Comparison of ENCODE assay signal across 7 mouse cellular contexts in the genomic region with DNA sequence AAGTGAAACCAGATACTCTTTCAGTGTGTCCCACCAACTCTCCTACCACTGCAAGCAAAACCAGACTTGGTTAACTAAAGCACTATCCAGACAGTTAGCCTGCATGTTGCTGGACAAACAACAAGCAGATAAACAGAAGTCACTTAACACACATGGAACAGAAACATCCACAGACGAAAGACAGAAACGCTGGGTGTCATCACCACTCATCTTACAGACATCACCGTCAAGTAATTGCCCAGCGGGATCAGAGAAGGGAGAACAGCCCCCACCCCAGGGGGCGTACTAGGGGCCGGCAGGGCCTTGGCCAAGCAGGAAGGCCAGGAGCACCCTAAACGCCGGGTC. TPM values are rescaled to one million over a fixed set of nuclear protein-coding genes. Genes with fewer than 3 reads are reported as not detected.
A peak's percentile ranks its signal among the peaks of the same experiment; 100 is the strongest.
DNase-seq lines count a peak whose midpoint lies in the region; ATAC-seq and TF ChIP-seq lines count a peak whose summit lies in the region.

No protein-coding gene starts in this region.

- no peak for ATAC-seq in neural tube, embryonic 11.5 days (ENCODE audit: insufficient read depth, low FRiP score, low TSS enrichment)
- ATAC-seq in limb, embryonic 14.5 days (ENCODE audit: low FRiP score, low read depth), result no peak
- no peak for ATAC-seq in stomach, postnatal 0 days (ENCODE audit: low FRiP score, low TSS enrichment)

- peak overlapping the region; percentile 82 for H3K9ac ChIP-seq in neural tube, embryonic 11.5 days (ENCODE audit: low read length)
- peak overlapping the region; percentile 82 for H3K9ac ChIP-seq in limb, embryonic 14.5 days (ENCODE audit: low read depth, low read length, severe bottlenecking)
- peak overlapping the region; percentile 83 for H3K9ac ChIP-seq in stomach, postnatal 0 days (ENCODE audit: low read length)

- no peak for TF ChIP-seq EP300 in stomach, postnatal 0 days (optimal IDR thresholded peaks at IDR 0.05)

- H3K4me3 ChIP-seq in neural tube, embryonic 11.5 days (ENCODE audit: low read depth, low read length), result peak overlapping the region; percentile 81
- peak overlapping the region; percentile 88 for H3K4me3 ChIP-seq in erythroblast, embryonic 14.5 days (replicated peaks)
- peak overlapping the region; percentile 91 for H3K4me3 ChIP-seq in limb, embryonic 14.5 days (replicated peaks; ENCODE audit: low read length)
- peak overlapping the region; percentile 90 for H3K4me3 ChIP-seq in stomach, postnatal 0 days (ENCODE audit: low read depth, low read length)

- H3K27me3 ChIP-seq in neural tube, embryonic 11.5 days (ENCODE audit: control insufficient read depth, insufficient read depth, low read length), result no peaks in the 10 kb centered on the region
- H3K27me3 ChIP-seq in erythroblast, embryonic 14.5 days (ENCODE audit: control insufficient read depth), result no peaks in the 10 kb centered on the region
- H3K27me3 ChIP-seq in limb, embryonic 14.5 days (ENCODE audit: control insufficient read depth, insufficient read depth, low read length), result no peaks in the 10 kb centered on the region
- H3K27me3 ChIP-seq in stomach, postnatal 0 days (ENCODE audit: control insufficient read depth, insufficient read depth, low read length), result no peaks in the 10 kb centered on the region

- no peak for TF ChIP-seq POLR2A in limb, embryonic 14.5 days (IDR thresholded peaks at IDR 0.05; ENCODE audit: borderline replicate concordance, extremely low read depth, insufficient read depth, insufficient read length)

- no peaks in the 10 kb centered on the region; the same call in 1 of the 2 replicates for H3K4me1 ChIP-seq in neural tube, embryonic 11.5 days (ENCODE audit: control insufficient read depth, insufficient read depth, low read length)
- peaks cover 43% of the 10 kb centered on the region for H3K4me1 ChIP-seq in erythroblast, embryonic 14.5 days (ENCODE audit: control insufficient read depth)
- H3K4me1 ChIP-seq in limb, embryonic 14.5 days (ENCODE audit: control insufficient read depth, insufficient read depth, low read length), result peaks cover 8% of the 10 kb centered on the region; the same call in 1 of the 2 replicates
- H3K4me1 ChIP-seq in stomach, postnatal 0 days (replicated peaks; ENCODE audit: control insufficient read depth, insufficient read depth), result 0 out of 2 replicates have a peak, but pooled peaks cover 3% of the 10 kb centered on the region

- H3K4me2 ChIP-seq in neural tube, embryonic 11.5 days (ENCODE audit: low read depth), result peak overlapping the region; percentile 59
- peak overlapping the region; percentile 80 for H3K4me2 ChIP-seq in limb, embryonic 14.5 days (replicated peaks; ENCODE audit: low read depth, low read length, severe bottlenecking)
- H3K4me2 ChIP-seq in stomach, postnatal 0 days (replicated peaks; ENCODE audit: low read depth), result peak overlapping the region; percentile 76

- no peaks in the 10 kb centered on the region for H3K9me3 ChIP-seq in neural tube, embryonic 11.5 days (ENCODE audit: control insufficient read depth, low read length)
- H3K9me3 ChIP-seq in erythroblast, embryonic 14.5 days (ENCODE audit: control insufficient read depth, low read length), result peaks cover 5% of the 10 kb centered on the region; the same call in 1 of the 2 replicates
- H3K9me3 ChIP-seq in limb, embryonic 14.5 days (ENCODE audit: control insufficient read depth, low read length), result no peaks in the 10 kb centered on the region
- H3K9me3 ChIP-seq in stomach, postnatal 0 days (ENCODE audit: control insufficient read depth, low read length), result no peaks in the 10 kb centered on the region

- WGBS in neural tube, embryonic 11.5 days, result 0% methylated on average over 8 of the region's 8 CpGs
- under 1% methylated on average over 8 of the region's 8 CpGs for WGBS in limb, embryonic 14.5 days
- 0% methylated on average over 8 of the region's 8 CpGs for WGBS in stomach, postnatal 0 days

- H3K27ac ChIP-seq in neural tube, embryonic 11.5 days (ENCODE audit: low read depth, low read length), result peak overlapping the region; percentile 47; the same call in 1 of the 2 replicates
- H3K27ac ChIP-seq in limb, embryonic 14.5 days (replicated peaks; ENCODE audit: low read depth, low read length), result 0 out of 2 replicates have a peak overlapping the region, but pooled peaks have one; percentile 33
- peak overlapping the region; percentile 77 for H3K27ac ChIP-seq in stomach, postnatal 0 days (replicated peaks)

- peaks cover 2% of the 10 kb centered on the region; the same call in 1 of the 2 replicates for H3K36me3 ChIP-seq in neural tube, embryonic 11.5 days (ENCODE audit: control insufficient read depth, insufficient read depth, low read length)
- H3K36me3 ChIP-seq in erythroblast, embryonic 14.5 days (ENCODE audit: control insufficient read depth), result peaks cover 42% of the 10 kb centered on the region
- peaks cover 38% of the 10 kb centered on the region for H3K36me3 ChIP-seq in limb, embryonic 14.5 days (ENCODE audit: control insufficient read depth, insufficient read depth, low read length)
- peaks cover 3% of the 10 kb centered on the region; the same call in 1 of the 2 replicates for H3K36me3 ChIP-seq in stomach, postnatal 0 days (ENCODE audit: control insufficient read depth, insufficient read depth, low read length)

- DNase-seq in neural tube, embryonic 11.5 days (ENCODE audit: low spot score), result no peak
- no peak for DNase-seq in neural tube, embryonic 10.5 days (ENCODE audit: extremely low spot score, low spot score)
- no peak for DNase-seq in limb, embryonic 14.5 days (ENCODE audit: low spot score)
- DNase-seq in stomach, postnatal 0 days (ENCODE audit: low spot score), result no peak
- no peak for DNase-seq in left cerebral cortex, postnatal 36 days (ENCODE audit: low spot score in 2 of 2)
- no peak for DNase-seq in cerebellum, postnatal 25 days

- intact Hi-C loops in left cerebral cortex, postnatal 36 days (cut with DNase I), result no loop called here

- TF ChIP-seq CTCF in stomach, postnatal 0 days (IDR thresholded peaks at IDR 0.05; ENCODE audit: low read depth), result no peak

RNA-seq across cellular contexts. Expression of gene Gemin5, which starts 0.5 kb away (rescaled TPM):
- polyA plus RNA-seq in neural tube, embryonic 11.5 days (2014; fragmentation: Nextera tagmentation; extraction: Ambion mirVana), result 26.4 and 27.6 TPM in 2 replicates
- polyA plus RNA-seq in erythroblast, embryonic 14.5 days (2012), result 0.22 and 0.29 TPM in 2 replicates
- 14.8 and 15.4 TPM in 2 replicates for polyA plus RNA-seq in limb, embryonic 14.5 days (2012; rRNA removed)
- 16.8 and 22.4 TPM in 2 replicates for polyA plus RNA-seq in limb, embryonic 14.5 days (2014; fragmentation: Nextera tagmentation; extraction: Ambion mirVana)
- polyA plus RNA-seq in stomach, postnatal 0 days (2015; fragmentation: Nextera tagmentation; extraction: Ambion mirVana), result 4.4 and 4.9 TPM in 2 replicates
- total RNA-seq in left cerebral cortex, postnatal 36 days (2021), result 10 to 100 TPM; 17.1 to 18.1 TPM

RNA-seq across cellular contexts. Expression of gene Mrpl22, which starts 3.7 kb away (rescaled TPM):
- polyA plus RNA-seq in neural tube, embryonic 11.5 days (2014; fragmentation: Nextera tagmentation; extraction: Ambion mirVana), result 123 and 138 TPM in 2 replicates
- polyA plus RNA-seq in erythroblast, embryonic 14.5 days (2012), result 2.0 and 2.9 TPM in 2 replicates
- 68.2 and 84.4 TPM in 2 replicates for polyA plus RNA-seq in limb, embryonic 14.5 days (2012; rRNA removed)
- polyA plus RNA-seq in limb, embryonic 14.5 days (2014; fragmentation: Nextera tagmentation; extraction: Ambion mirVana), result 120 and 123 TPM in 2 replicates
- polyA plus RNA-seq in stomach, postnatal 0 days (2015; fragmentation: Nextera tagmentation; extraction: Ambion mirVana), result 96.3 and 98.6 TPM in 2 replicates
- total RNA-seq in left cerebral cortex, postnatal 36 days (2021), result 10 to 100 TPM; 30.7 to 37.4 TPM

RNA-seq across cellular contexts. Expression of gene Igtp, which starts 31.6 kb away (rescaled TPM):
- polyA plus RNA-seq in neural tube, embryonic 11.5 days (2014; fragmentation: Nextera tagmentation; extraction: Ambion mirVana), result 2.1 and 2.4 TPM in 2 replicates
- polyA plus RNA-seq in erythroblast, embryonic 14.5 days (2012), result 2.2 and 2.7 TPM in 2 replicates
- 3.6 and 4.1 TPM in 2 replicates for polyA plus RNA-seq in limb, embryonic 14.5 days (2012; rRNA removed)
- polyA plus RNA-seq in limb, embryonic 14.5 days (2014; fragmentation: Nextera tagmentation; extraction: Ambion mirVana), result 5.1 and 5.2 TPM in 2 replicates
- 4.1 and 4.7 TPM in 2 replicates for polyA plus RNA-seq in stomach, postnatal 0 days (2015; fragmentation: Nextera tagmentation; extraction: Ambion mirVana)
- 1 to 10 TPM; 3.6 to 3.8 TPM for total RNA-seq in left cerebral cortex, postnatal 36 days (2021)

RNA-seq across cellular contexts. Expression of gene Irgm2, which starts 31.6 kb away (rescaled TPM):
- polyA plus RNA-seq in neural tube, embryonic 11.5 days (2014; fragmentation: Nextera tagmentation; extraction: Ambion mirVana), result 0.72 and 1.4 TPM in 2 replicates
- 0.61 and 0.98 TPM in 2 replicates for polyA plus RNA-seq in erythroblast, embryonic 14.5 days (2012)
- polyA plus RNA-seq in limb, embryonic 14.5 days (2012; rRNA removed), result 2.2 and 2.3 TPM in 2 replicates
- 2.3 and 2.9 TPM in 2 replicates for polyA plus RNA-seq in limb, embryonic 14.5 days (2014; fragmentation: Nextera tagmentation; extraction: Ambion mirVana)
- polyA plus RNA-seq in stomach, postnatal 0 days (2015; fragmentation: Nextera tagmentation; extraction: Ambion mirVana), result 3.8 and 3.9 TPM in 2 replicates
- total RNA-seq in left cerebral cortex, postnatal 36 days (2021), result 1 to 10 TPM; 2.3 to 2.7 TPM

Comparison
In these comparisons a context has a peak if more than half of its experiments do, and no peak if none do; other contexts are left out.
1. RNA of gene Mrpl22, which starts 3.7 kb away (polyA plus RNA-seq): 68.2 to 123 TPM in limb, embryonic 14.5 days, 123 to 138 TPM in neural tube, embryonic 11.5 days and 96.3 to 98.6 TPM in stomach, postnatal 0 days; 2.0 to 2.9 TPM in erythroblast, embryonic 14.5 days; every median in the first group is over 10 times any median in the second.
2. Peak in every context shown above with its lines, with median percentiles within 50 percentile points of each other: H3K27ac ChIP-seq, H3K4me2 ChIP-seq, H3K4me3 ChIP-seq and H3K9ac ChIP-seq.